Mouse (Mus musculus): Measurements from ENCODE around the gene Dzip1.

Gene Dzip1

DNA sequence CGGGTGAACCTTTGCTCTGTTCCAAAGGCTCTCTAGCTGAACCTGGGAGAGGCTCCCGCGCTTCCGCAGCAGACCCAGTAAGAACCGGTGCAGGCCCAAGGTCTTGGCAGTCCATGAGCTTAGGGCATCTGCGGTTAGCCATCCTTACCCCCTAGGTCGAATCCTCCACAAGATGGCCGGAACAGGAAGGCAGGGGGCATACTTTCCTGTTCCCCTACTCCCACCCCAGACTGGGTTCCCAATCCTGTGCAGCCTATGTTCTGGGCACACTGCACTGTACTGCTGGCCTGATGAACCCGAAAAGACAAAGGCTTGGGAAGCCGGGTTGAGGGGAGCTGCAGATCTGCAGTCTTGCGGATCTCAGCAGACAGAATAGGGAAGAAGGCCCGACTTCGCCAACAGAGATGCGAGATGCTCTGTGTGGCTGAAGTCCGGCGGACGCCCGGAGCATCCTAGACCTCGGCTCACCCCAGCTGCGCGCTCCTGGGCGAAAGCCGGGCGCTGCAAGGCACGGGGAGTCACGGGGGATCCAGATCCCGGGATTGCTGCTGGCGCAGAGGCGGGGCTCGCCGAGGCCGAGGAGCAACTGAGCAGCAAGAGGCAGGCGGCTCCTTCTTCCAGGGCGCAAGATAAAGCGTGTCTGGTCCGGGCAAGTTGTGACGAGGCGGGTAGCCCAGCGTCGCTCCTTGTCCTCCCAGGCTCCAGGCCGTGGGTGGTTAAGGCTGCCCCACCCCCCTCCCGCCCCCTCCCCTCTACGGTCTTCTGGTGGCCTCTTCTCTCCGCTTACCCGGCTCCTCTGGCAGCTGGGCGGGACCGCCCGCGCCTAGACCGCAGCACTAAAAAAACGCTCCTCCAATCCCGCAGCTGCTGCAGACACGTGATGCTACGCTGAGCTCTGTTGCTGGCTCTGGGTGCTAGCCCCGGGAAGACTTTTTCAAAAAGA is at the start of gene Dzip1:
Gene Dzip1 (minus strand): TSS at position 788 of the 943 bp plus-strand sequence.
- DNase-seq, result peak; percentile 16 to 32

DNA sequence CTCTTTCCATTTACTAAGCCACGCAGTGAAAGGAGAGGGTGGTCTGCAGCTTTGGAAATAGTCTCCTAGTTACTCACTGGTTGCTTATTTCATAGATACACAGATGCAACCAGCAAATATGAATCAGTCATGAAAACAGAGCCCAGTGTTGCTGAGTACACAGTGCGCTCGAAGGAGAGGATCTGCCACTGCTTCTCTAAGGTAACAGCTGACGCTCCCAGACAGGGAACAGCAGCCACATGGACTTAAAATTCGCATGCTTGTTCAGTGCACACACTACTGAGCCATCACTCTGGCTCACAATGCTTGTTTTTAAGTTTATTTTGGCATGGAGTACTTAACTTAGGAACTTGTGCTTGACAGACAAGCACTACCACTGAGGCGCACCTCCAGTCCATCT is 47.0 kb upstream of the Dzip1 start:
- DNase-seq, result no peak

DNA sequence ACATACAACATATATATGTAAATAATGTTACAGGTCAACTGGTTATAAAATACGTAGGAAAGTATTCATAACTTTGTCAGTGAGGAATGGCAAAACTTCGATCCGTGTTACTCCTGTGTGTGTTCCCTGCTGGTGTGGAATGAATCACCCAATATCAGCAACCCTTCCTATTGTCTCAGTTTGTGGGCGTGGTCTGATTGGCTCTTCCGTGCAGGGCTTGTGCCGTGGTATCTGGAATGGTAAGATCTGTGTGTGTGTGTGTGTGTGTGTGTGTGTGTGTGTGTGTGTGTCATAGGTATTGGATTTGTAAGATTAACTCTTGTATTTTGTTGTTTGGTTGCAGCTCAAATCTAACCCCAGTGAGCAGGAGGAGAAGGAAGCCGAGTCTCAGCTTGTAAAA is 42.4 kb upstream of the Dzip1 start:
- DNase-seq, result no peak

DNA sequence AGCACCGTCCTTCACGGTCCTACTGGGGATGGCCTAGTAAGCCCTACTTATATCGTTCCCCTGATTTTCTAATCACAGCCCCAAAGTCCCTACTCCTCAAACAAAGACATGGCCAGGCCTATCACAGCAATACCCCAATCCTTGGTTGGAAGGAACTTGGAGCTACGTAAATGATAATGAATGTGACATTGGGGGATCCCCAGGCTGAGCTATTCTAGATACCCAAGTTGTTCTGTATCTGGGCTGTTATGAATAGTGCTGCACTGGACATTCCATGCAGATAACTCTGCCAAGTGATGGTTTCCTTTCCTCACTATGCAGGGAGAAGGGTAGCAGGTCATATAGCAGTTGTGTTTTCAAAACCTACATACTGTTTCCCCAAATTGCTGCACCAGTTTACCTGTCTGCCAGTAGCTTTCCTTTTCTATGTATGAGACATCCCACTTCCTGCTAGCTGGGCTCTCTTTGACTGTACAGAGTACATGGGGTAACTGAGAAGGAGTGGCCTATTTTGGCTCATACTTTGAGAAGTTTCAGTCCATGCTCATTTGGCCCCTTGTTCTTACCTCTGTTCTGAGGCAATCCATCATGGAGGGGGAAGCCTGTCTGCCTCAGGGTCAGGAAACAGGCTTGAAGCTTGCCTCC is 40.2 kb upstream of the Dzip1 start:
- DNase-seq, result no peak

DNA sequence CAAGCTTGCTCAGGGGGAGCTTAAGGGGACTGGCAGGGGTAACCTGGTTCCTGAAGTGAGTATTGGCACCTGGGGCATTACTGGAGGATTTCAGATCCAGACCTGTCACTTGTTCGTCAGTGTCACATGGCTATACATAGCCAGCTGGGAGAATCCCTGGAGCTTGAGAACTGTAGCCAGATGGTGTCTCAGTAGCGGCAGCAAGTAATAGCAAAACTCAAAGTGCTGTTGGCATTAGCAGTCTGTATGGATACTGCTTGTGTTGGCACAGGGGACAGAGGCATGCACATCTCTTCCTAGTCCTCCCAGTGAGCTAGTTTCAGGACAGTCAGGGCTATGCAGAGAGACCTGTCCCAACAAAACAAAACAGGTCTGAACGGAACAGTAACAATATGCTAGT is 32.8 kb upstream of the Dzip1 start:
- DNase-seq, result no peak

DNA sequence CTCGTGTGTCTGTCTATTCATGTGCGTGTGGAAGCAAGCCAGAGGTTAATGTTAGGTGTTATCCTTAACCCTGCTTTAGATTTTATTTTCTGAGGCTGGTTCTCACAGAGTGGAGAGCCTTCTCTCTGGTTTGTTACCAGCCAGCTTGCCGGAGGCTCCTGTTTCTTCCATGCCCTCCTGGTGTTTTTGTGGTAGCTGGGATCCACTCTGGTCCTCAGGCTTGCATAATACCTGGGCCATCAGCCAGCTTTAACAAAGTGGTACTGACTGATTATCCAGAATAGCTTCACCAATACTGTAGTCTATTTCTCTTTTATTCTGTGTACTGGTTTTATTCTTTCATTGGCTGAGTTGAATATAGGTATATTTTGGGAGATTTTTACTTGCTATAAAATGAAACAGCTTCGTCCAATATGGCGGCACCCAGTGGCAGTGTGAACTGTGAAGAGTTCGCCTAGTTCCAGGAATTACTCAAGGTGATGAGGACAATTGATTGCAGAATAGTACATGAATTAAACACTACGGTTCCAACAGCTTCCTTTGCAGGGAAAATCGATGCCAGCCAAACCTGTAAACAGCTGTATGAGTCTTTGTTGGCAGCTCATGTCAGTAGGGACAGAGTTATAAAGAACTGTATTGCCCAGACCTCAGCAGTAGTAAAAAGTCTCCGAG is 26.8 kb upstream of the Dzip1 start:
- no peak for DNase-seq

DNA sequence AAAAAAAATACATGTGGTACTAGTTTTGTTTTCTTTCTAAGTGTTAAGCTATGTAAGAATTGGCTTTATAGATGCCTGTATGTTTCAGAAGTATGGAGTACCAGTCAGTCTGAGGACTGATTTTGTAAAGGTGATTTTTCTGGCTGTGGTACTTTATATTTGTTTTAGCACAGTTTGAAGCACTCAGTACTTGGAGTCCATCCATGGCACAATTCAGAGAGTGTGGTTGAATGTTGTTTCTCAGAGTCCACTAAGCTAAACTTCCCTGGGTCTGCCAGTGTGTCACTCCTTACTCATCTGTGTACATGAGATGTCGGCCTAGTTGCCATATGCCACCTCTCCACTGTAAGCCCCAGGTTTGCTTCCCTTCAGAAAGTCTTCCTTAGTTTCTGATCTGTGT is 23.6 kb upstream of the Dzip1 start:
- DNase-seq, result no peak

DNA sequence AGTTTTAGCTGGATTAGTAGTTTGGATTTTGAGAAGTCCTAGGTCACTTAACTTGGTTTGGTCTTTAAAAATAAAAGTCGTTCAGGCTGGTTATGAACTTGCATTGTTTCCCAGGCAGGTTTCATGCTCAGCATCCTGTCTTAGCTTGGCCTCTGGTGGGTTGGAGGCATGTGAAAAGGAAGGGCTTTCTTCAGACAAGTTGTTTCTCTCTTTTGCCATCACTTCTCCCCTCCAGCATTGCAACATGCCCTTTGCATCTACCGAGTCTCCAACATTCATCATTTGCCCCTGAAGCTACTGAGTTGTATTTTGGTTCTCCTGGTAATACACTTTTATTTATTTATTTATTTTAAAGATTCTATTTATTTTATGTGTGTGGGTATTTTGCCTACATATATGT is 19.4 kb upstream of the Dzip1 start:
- no peak for DNase-seq

DNA sequence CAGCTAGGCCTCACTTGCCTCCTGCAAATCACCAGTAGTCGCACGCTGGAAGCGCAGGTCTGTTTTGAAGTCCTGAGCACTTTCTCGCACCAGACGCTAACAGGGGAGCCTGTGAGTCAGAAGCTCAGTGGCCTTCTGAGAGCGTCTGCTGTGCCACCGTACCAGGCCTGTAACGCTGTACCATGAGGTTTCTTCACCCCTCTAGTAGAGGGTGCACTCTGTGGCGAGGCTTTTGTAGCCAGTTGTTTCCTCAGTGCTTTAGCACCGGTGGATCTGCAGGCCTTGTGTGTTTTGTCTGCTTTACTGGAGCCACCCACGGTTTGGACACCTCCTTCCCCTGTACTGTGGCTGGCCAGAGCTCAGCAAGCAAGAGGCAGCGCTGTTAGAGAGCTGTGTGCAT is 16.8 kb upstream of the Dzip1 start:
- no peak for DNase-seq

DNA sequence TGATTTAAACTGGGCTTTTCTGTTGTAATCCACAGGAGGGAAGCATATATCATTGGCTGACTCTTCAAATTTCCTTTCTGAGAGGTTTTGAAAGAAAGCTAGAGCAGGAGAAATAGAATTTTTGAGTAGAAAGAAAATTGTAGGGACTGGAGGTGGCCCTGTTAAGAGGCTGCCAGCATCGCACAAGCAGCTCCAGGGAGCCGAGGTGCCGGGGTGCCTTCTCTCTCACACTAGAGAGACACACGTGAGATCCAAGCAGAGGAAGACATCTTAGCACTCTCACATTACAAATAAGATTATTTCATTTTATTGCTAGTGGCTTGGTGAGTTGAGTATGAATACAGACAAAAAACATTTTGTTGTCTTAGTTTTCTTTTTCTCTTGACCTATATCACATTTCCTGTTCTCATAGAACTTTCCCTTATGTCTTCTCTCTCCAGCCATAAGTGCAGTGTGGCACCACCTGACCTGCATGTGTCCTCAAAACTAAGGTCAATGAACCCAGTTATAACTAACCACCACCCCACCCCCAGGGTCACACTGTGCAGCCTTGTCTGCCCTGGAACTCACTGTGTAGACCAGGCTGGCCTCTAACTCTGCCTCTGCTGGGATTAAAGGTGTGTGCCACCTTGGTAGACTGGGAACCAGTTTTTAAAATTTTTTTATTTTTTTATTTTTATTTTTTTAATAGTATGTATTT is 15.7 kb upstream of the Dzip1 start:
- no peak for DNase-seq

DNA sequence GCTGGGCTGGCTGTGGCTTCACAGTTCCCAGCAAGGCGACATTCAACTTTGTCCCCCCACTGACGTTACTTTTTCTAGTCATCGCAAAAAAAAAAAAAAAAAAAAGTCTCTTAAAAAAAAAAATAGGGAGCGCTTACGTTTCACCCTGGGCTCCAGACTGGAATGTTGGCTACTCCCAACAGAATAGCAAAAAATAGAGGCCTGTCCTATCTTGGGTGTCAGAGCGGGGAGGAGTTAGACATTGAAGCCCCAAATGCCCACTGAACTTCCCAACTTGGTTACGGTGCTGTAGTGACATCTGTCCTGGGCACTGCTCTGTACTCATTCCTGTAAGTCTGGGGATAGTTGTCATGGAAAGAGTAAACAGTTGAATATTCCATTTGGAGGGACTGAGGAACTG is 13.3 kb upstream of the Dzip1 start:
- DNase-seq, result no peak

DNA sequence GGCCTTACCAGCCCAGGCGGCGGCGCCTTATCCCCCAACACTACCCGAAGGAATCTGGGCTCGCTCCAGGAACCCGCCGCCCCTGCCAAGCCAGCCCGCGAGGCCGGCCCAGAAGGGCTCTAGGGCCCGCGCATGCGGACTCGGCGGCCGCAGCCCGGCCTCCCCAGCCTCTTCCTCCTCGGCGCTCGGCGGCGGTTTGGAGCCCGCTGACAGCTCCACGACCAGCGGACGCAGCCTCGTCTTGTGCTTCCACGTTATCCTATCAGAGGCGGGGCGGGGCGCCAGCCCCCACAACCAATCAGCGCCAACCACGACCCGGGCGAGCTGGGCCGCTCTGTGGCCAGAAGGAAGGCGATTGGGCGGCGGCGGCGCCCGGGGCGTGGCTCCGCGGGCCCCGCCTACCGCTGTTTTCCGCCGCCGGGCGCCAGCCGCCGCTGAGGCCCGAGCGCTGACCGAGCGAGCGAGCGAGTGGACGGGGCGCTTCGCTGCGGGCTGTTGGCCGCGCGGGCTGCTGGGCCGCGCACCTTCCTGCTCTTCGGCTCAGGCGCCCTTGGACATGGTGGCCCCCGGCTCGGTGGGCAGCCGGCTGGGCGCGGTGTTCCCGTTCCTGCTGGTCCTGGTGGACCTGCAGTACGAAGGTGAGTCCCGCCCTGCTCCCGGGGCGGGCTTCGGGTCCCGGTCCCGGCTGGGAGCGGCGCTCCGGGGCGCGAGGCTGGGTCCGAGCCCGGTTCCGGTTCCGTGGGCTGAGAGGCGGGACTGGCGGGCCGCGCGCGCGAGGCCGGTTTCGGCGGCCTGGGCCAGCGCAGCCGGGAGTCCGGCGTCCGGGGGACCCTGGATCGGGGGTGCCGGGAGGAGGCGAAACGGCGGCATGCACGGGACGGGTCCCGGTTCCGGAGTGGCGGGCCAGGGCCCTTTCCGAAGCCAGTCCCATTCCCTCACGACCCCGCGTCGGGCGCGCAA is 12.6 kb upstream of the Dzip1 start, which contains the start of gene Dnajc3:
Gene Dnajc3 (plus strand): TSS at position 444 of the 960 bp plus-strand sequence.
- peak; percentile 98 to 99 for DNase-seq

DNA sequence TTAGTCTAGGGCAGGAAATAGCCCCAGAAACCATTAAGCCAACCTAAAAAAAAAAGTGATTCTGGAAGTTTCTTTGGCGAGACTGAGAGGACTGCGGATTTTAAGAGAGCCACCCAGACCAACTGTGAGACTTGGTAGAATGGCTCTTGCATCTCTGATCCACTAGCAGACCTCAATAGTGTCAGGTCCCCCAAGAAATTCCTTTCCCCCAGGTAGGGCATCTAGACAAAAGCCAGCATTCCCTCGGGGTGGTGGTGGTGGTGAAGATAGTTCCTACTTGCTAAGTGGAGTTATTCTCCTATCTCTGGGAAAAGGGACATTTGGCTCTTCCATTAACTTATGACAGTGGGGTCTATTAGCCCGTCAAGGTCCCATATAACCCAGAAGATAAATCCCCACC is 11.7 kb upstream of the Dzip1 start:
- DNase-seq, result no peak

DNA sequence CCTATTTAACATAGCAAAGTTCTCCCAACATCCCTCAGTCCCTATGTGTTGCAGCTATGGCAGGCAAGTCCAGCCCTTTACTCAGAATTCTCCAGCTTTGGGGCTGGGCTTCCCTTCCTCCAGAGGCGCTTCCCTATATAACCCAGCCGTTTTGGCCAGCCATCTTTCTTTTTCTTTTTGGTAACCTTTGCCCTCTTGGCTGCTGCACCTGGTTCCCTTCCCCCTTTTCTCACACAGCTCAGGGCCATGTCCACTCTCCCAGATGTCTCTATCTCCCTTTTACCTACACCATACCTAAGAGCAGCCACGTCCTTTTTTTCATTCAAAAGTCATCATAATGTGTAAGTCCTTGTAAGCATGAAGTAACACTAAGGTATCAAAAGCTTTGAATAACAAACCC is 11.0 kb upstream of the Dzip1 start:
- DNase-seq, result no peak

DNA sequence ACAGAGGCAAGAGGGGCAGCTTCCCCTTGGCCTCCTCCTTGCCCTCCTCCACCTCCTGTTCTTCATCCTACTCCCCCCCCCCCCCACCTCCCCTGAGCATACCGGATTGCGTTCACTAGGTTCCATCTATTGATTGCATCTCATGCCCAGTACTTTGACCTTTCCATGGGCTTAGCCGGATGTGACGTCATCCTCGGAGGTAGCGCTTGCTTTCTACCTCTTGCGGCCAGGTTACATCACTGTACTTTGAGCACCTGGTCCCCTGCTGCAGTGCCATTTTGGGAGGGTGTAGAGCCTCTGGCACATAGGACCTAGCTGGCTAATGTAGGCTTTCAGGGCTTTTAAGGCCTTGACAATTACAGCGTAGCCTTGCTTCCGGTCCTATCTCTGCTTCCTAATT is 9.4 kb upstream of the Dzip1 start:
- DNase-seq, result no peak

DNA sequence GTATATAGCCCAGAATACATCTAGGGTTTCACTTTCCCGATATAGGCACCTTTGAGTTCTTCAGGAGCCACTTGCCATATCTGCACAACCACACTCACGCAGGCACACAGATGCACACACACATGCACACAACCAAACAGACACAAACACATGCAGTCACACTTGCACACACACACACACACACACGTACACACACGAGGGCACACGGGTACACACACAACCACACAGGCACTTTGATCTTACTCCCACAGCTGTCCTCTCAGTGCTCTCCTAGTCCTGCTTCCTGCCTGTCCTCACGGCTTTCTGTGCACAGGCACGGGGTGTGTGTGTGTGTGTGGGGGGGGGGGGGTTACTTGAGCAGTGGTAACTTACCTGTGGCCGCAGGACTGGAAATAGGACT is 7.7 kb upstream of the Dzip1 start:
- DNase-seq, result no peak

DNA sequence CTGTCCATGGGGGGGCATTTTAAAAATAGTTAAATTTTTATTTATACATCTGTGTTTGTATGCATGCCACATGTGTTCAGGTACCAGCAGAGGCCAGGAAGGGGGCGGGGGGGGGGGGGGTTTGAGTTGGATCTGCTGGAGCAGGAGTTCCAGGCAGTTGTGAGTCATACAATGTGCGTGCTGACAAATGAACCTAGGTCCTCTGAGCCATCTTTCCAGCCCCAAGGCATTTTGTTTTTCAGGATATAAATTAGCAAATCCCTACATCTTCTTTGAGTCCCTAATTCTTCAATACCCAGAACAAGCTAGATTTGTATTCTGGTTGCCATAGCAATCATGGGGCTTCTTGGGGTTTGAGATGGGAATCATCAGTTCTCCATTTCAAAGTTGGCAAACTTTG is 5.9 kb upstream of the Dzip1 start:
- no peak for DNase-seq

DNA sequence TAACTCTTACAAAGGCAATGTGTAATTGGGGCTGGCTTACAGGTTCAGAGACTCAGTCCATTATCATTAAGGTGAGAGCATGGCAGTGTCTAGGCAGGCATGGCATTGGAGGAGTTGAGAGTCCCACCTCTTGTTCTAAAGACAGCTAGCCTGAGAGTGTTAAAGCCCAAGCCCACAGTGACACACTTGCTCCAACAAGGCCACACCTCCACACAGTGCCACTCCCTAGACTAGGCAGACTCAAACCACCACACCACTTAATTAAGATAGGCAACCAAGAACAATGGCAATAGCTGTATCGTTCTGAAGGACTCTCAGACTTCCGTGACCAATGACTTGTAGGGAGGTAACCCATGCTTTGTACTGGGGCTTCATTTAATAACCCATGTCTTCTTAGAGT is 5.5 kb upstream of the Dzip1 start:
- DNase-seq, result no peak

DNA sequence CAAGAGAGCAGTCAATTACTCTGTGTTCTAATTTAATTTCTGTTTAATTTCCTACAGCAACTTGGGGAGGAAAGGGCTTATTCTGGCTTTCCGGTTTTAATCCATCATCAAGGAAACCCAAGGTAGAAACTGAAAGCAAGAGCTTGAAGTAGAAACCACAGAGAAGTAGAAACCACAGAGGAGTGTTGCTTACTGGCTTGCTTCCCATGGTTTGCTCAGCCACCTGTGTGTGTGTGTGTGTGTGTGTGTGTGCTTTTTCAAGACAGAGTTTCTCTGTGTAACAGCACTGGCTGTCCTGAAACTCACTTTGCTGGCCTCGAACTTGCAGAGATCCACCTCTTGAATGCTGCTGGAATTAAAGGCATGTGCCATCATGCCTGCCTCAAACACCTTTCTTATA is 4.5 kb upstream of the Dzip1 start:
- peak; percentile 19 to 43 for DNase-seq

DNA sequence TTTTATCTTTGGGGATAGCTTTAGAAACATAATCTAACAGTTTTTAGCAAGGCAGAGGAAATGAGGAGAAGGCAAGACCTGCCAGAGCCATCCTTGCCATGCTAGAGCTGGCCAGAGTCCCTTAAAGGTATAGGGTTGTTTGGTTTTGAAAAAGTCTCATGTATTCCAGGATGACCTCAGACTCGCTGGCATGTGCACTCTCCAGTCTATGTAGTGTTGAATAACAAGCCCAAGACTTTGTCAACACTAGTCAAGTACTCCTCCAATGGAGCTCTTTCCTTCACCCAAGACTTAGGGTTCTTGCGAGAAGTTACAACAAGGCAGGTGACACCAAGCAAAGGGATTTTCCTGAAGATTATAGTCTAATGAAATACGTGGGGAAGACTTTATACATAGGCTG is 3.3 kb upstream of the Dzip1 start:
- DNase-seq, result no peak

DNA sequence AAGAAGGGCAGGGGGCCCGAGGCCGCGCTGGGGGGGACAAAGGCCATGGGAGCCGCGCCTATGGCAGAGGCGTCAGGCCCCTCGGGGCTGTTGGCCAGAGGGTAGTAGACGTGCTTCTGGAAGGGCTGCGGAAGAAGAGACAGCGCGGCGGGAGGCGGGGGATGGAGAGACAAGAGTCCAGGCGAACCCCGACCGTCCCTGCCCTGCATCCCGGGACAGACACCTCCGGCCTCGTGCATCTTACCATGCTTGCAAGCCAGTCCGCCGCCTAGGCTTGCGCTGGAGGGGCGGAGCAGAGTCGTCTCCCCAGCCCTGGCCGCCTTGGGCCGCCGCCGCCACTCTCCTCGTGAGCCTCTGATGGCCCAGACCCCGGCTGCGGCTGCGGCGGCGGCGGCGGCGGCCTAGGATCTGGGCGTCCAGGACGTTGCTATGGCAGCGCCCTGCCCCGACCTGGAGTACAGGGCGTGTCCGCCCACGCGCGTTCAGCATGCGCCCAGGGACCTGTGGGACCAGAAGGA is 2.5 kb downstream of the Dzip1 start:
- no peak for DNase-seq

DNA sequence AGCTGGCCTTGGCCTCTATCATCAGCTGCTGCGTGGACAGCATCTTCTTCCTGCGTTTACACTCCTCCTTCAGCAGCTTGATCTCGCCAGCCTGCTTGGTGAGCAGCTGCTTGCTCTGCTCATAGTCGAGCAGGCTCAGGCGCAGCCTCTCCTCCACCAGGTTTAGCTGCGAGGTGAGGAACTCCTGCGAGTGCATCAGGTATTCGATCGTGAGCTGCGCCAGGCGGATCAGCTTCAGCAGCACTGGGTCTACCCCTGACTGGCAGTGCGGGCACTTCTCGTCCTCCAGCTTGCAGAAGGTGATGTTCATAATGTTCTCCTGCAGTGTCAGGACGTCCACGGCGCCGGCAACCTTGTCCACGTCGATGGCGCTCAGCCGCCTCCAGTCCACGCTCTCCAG is 3.0 kb downstream of the Dzip1 start:
- DNase-seq, result no peak

All from spleen, adult 18-20 months (tissue).